Mouse (Mus musculus) liver, embryonic 14.5 days (tissue): ENCODE measurements around the gene Fgfr4. TPM values are rescaled to one million over a fixed set of nuclear protein-coding genes. Genes with fewer than 3 reads are reported as not detected.
"Not testable (repeated sequence)": the region's sequence is repeated elsewhere in the genome, so short reads cannot be mapped to it uniquely, and the experiment has no call there.

ENCODE experiments used
- ATAC-seq: fragments of 200-750 bp; cut with Nextera tagmentation; 2 replicates; pipeline ENCODE4 v1.8.0; 2017; ENCODE audit warnings: moderate number of reproducible peaks, mild to moderate bottlenecking, moderate library complexity; ENCODE audit not compliant: insufficient read depth
- DNase-seq, 3 experiments: peaks; one replicate each; pipeline ENCODE4 v3.0.0-alpha.2; 2012 to 2013; ENCODE audit warnings: low read depth in 3 of 3, low spot score in 3 of 3
- H3K27ac ChIP-seq: fragments of 300-500 bp; sonication (generic); 2 replicates; pipeline ENCODE4 v1.5.1; 2014; ENCODE audit warnings: moderate library complexity, mild to moderate bottlenecking, control low read depth, inconsistent platforms
- H3K27me3 ChIP-seq: fragments of 300-500 bp; sonication (generic); 2 replicates; pipeline ENCODE4 v1.6.1; 2014; ENCODE audit warnings: mild to moderate bottlenecking, low read length, moderate library complexity; ENCODE audit not compliant: control insufficient read depth, insufficient read depth
- H3K36me3 ChIP-seq: fragments of 300-500 bp; sonication (generic); replicated peaks from 2 replicates; pipeline ENCODE4 v1.6.1; 2014; ENCODE audit warnings: low read depth; ENCODE audit not compliant: control insufficient read depth, insufficient read depth
- H3K4me1 ChIP-seq, 2 experiments: fragments of 200-500 bp in 1 of 2; fragments of 300-500 bp in 1 of 2; sonication (generic) in 1 of 2; replicated peaks; 2 replicates each; pipeline ENCODE4 v1.6.1; 2012 to 2014; ENCODE audit warnings: antibody characterized with exemption in 1 of 2, inconsistent platforms in 1 of 2, low read length in 1 of 2; ENCODE audit not compliant: control insufficient read depth in 2 of 2, insufficient read depth in 2 of 2
- H3K4me2 ChIP-seq: fragments of 300-500 bp; sonication (generic); 2 replicates; pipeline ENCODE4 v1.6.1; 2014; ENCODE audit warnings: low read depth, mild to moderate bottlenecking, control low read depth, moderate library complexity
- H3K4me3 ChIP-seq, 2 experiments: fragments of 200-500 bp in 1 of 2; fragments of 300-500 bp in 1 of 2; sonication (generic) in 1 of 2; 2 replicates each; pipeline ENCODE4 v1.5.1; 2012 to 2014; ENCODE audit warnings: low read depth in 2 of 2, low read length in 2 of 2, mild to moderate bottlenecking in 2 of 2, control low read depth in 1 of 2, inconsistent platforms in 1 of 2, moderate library complexity in 1 of 2; ENCODE audit not compliant: insufficient read depth in 1 of 2
- H3K9ac ChIP-seq: fragments of 300-500 bp; sonication (generic); replicated peaks from 2 replicates; pipeline ENCODE4 v1.6.1; 2014; ENCODE audit warnings: mild to moderate bottlenecking, control low read depth, moderate library complexity
- H3K9me3 ChIP-seq: fragments of 300-500 bp; sonication (generic); 2 replicates; pipeline ENCODE4 v1.6.1; 2016; ENCODE audit warnings: low read length, mixed read lengths; ENCODE audit not compliant: control insufficient read depth
- CTCF ChIP-seq: IDR thresholded peaks from 2 replicates; pipeline ENCODE4 v1.5.1; 2016; ENCODE audit warnings: antibody characterized with exemption, low read depth, control low read depth
- EP300 ChIP-seq: IDR thresholded peaks from 2 replicates; pipeline ENCODE4 v1.6.1; 2016; ENCODE audit warnings: antibody characterized with exemption, low read depth
- WGBS: fragments of 180-500 bp; shearing (Covaris S2); extraction: QIAGEN DNeasy Blood & Tissue Kit; methylation state at CpG from one replicate; pipeline ENCODE4 v1.1.7; 2014; ENCODE audit not compliant: insufficient replicate concordance; 5-methylcytosine and 5-hydroxymethylcytosine counted together
- polyA plus RNA-seq, 2 experiments: library from polyadenylated mRNA; depleted of rRNA in 1 of 2; stranded (reverse) in 1 of 2; unstranded in 1 of 2; fragments of >200 nt; fragmentation: Nextera tagmentation in 1 of 2; extraction: Ambion mirVana in 1 of 2; gene quantifications; 2 replicates each; pipeline versions ENCODE4 v1.2.1 to v1.2.3; 2012 to 2014

The Fgfr4 gene
- polyA plus RNA-seq, 2 experiments = 3.3 to 3.9 TPM

- TF ChIP-seq EP300 (no peak; the same call in 1 of the 2 replicates), CTCF (no peak)
- ATAC-seq = peak; percentile 31
- Histone ChIP-seq H3K27me3 (no peaks in the 10 kb centered on the region), H3K27ac (peak overlapping the region; percentile 3), H3K4me2 (peak overlapping the region; percentile 89), H3K4me1 (peaks cover 7 to 14% of the 10 kb centered on the region in 2 experiments), H3K9ac (peak overlapping the region; percentile 66), H3K36me3 (no peaks in the 10 kb centered on the region), H3K4me3 (peak overlapping the region; percentile 50 to 68), H3K9me3 (no peaks in the 10 kb centered on the region)
- DNase-seq = no peak
- 6% methylated on average over 12 of the region's 12 CpGs for WGBS
Observed at GRCm38 (mm10) chr13:55189531-55190107, 37.2 kb downstream of the Fgfr4 start.

- Histone ChIP-seq H3K27ac (peak overlapping the region; percentile 14), H3K36me3 (no peaks in the 10 kb centered on the region), H3K4me1 (peaks cover 7 to 14% of the 10 kb centered on the region in 2 experiments), H3K4me3 (peak overlapping the region; percentile 50 to 68), H3K9me3 (no peaks in the 10 kb centered on the region), H3K4me2 (peak overlapping the region; percentile 89), H3K27me3 (no peaks in the 10 kb centered on the region), H3K9ac (peak overlapping the region; percentile 66)
- DNase-seq (peak; percentile 86 to 95 (median 90)), ATAC-seq (peak; percentile 97)
- TF ChIP-seq EP300 = no peak; the same call in none of the 2 replicates
- TF ChIP-seq CTCF = peak; percentile 96
- 1% methylated on average over 34 of the region's 34 CpGs for WGBS
Observed at GRCm38 (mm10) chr13:55190121-55190868, 37.9 kb downstream of the Fgfr4 start.

- Histone ChIP-seq H3K9ac (no peak overlapping the region), H3K9me3 (no peaks in the 10 kb centered on the region), H3K36me3 (no peaks in the 10 kb centered on the region), H3K27me3 (no peaks in the 10 kb centered on the region), H3K27ac (no peak overlapping the region), H3K4me2 (no peak overlapping the region; the same call in 1 of the 2 replicates), H3K4me1 (peaks cover 7 to 14% of the 10 kb centered on the region in 2 experiments), H3K4me3 (no peak overlapping the region)
- DNase-seq (no peak), ATAC-seq (no peak)
- TF ChIP-seq EP300 (no peak), CTCF (no peak)
- WGBS = 78% methylated on average over 5 of the region's 5 CpGs
Observed at GRCm38 (mm10) chr13:55191535-55191934, 39.1 kb downstream of the Fgfr4 start.

- H3K4me2 ChIP-seq, H3K27me3 ChIP-seq, H3K27ac ChIP-seq, H3K4me1 ChIP-seq, ATAC-seq, H3K4me3 ChIP-seq, H3K9me3 ChIP-seq, DNase-seq, H3K36me3 ChIP-seq, H3K9ac ChIP-seq: not testable (repeated sequence)
- 75% methylated on average over 4 of the region's 4 CpGs for WGBS
Observed at GRCm38 (mm10) chr13:55202758-55203157, 50.3 kb downstream of the Fgfr4 start.

- H3K27ac ChIP-seq = no peak overlapping the region
- H3K4me2 ChIP-seq = no peak overlapping the region
- peaks cover 0 to 3% of the 10 kb centered on the region in 2 experiments; a peak in 2 of 4 replicates for H3K4me1 ChIP-seq
- 75% methylated on average over 9 of the region's 9 CpGs for WGBS
- H3K36me3 ChIP-seq = no peaks in the 10 kb centered on the region
- no peaks in the 10 kb centered on the region for H3K27me3 ChIP-seq
- H3K9me3 ChIP-seq = no peaks in the 10 kb centered on the region
- no peak overlapping the region for H3K4me3 ChIP-seq
- no peak overlapping the region for H3K9ac ChIP-seq
- TF ChIP-seq EP300 (no peak), CTCF (no peak)
- no peak for DNase-seq
- no peak for ATAC-seq
Observed at GRCm38 (mm10) chr13:55203740-55204139, 51.3 kb downstream of the Fgfr4 start.
